Comparison of ENCODE assay signal across 11 mouse cellular contexts in the genomic region with DNA sequence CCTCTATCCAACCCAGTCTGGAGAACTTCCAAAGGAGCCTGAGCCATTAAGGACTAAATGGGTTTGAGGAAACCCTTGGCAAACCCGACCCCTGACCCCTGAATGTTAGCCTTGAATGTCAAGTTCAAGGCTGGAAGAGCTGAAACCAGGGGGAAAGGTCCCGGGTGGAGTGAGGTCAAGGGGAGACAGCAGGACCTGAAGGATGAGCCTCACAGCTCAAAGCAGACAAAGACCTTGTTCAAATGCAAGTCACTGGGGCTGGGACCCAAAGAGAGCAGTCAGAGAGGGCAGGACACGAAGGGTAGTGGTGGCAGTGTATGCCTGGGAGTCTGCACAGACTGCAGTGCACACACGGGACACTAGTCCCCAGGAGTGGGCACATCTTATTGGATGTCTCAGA.
"Had no signal": no experiment of that assay in that cellular context is flagged by ENCODE, and none has a peak within 500 bp of the region (broad histone marks: within the 10 kb centered on the region; RNA-seq: fewer than 3 reads in every experiment).

No protein-coding gene starts in this region.

- H3K4me1 ChIP-seq: midbrain, embryonic 13.5 days; neural tube, embryonic 15.5 days had no signal

- H3K36me3 ChIP-seq: neural tube, embryonic 15.5 days had no signal

- H3K4me3 ChIP-seq: kidney, embryonic 15.5 days; limb, embryonic 15.5 days; liver, embryonic 12.5 days; midbrain, embryonic 13.5 days; myocyte; neural tube, embryonic 15.5 days had no signal

- DNase-seq: kidney, adult 2 months; kidney, postnatal 14 days; layer of hippocampus, postnatal 36 days; right cerebral cortex, adult 18-20 months; right cerebral cortex, postnatal 25 days had no signal

- ATAC-seq: liver, embryonic 12.5 days; midbrain, embryonic 13.5 days had no signal

- H3K27ac ChIP-seq: kidney, embryonic 15.5 days; limb, embryonic 15.5 days; liver, embryonic 12.5 days; midbrain, embryonic 13.5 days; neural tube, embryonic 15.5 days had no signal

- H3K27me3 ChIP-seq: kidney, embryonic 15.5 days; limb, embryonic 15.5 days; midbrain, embryonic 13.5 days; neural tube, embryonic 15.5 days had no signal

- H3K4me2 ChIP-seq: kidney, embryonic 15.5 days; limb, embryonic 15.5 days; liver, embryonic 12.5 days; midbrain, embryonic 13.5 days; neural tube, embryonic 15.5 days had no signal

- H3K9me3 ChIP-seq: kidney, embryonic 15.5 days; limb, embryonic 15.5 days; liver, embryonic 12.5 days; midbrain, embryonic 13.5 days; neural tube, embryonic 15.5 days had no signal

- H3K9ac ChIP-seq: kidney, embryonic 15.5 days; limb, embryonic 15.5 days; liver, embryonic 12.5 days; midbrain, embryonic 13.5 days; neural tube, embryonic 15.5 days had no signal
